Mouse (Mus musculus) brain, embryonic 14.5 days (tissue): ENCODE results near the gene Mcat.
A peak's percentile ranks its signal among the peaks of the same experiment; 100 is the strongest.

Experiments used
- CTCF ChIP-seq: fragments of 200-500 bp; IDR thresholded peaks from 2 replicates; pipeline ENCODE4 v1.5.1; 2012; ENCODE audit warnings: inconsistent platforms, mild to moderate bottlenecking, moderate library complexity, borderline replicate concordance; ENCODE audit not compliant: insufficient read depth, insufficient read length; ENCODE audit errors: extremely low read depth
- POLR2A ChIP-seq: fragments of 200-500 bp; IDR thresholded peaks from 2 replicates; pipeline ENCODE4 v1.6.1; 2012; ENCODE audit warnings: mild to moderate bottlenecking, inconsistent platforms, borderline replicate concordance; ENCODE audit not compliant: poor library complexity, insufficient read depth, insufficient read length, severe bottlenecking; ENCODE audit errors: extremely low read depth

DNA sequence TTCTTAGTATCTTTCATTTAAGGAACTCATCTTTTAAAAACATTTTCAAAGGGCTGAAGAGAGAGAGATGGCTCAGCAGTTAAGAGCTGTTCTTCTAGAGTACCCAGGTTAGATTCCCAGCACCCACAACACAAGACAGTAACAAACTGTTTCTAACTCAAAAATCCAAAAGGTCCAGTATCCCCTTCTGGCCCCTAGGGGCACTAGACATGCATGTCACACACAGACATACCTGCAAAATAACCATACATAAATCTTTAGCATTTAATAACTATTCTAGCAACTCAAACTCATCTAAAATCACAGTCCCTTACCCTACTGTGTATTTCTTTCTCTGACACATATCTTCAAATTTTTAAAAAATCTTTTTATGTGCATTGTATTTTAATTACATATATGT is 9.8 kb downstream of the Mcat start:
- no peak for TF ChIP-seq POLR2A
- peak; percentile 25; the same call in 1 of the 2 replicates for TF ChIP-seq CTCF
